Mouse (Mus musculus): Measurements from ENCODE around the gene Ugt1a6b. TPM values are rescaled to one million over a fixed set of nuclear protein-coding genes. Genes with fewer than 3 reads are reported as not detected.

The Ugt1a6b gene
- polyA plus RNA-seq, 2 experiments from 2014 or later, result not detected

- ATAC-seq, result no peak
These were observed 142.8 kb downstream of the Ugt1a6b start for GRCm38 (mm10) chr1:88245881-88246280.

GRCm38 (mm10) chr1:88246386-88246785 lies 143.3 kb downstream of the Ugt1a6b start:
- ATAC-seq, result no peak

GRCm38 (mm10) chr1:88247660-88248059 lies 144.6 kb downstream of the Ugt1a6b start:
- no peak for ATAC-seq

- ATAC-seq, result no peak
These were observed 145.6 kb downstream of the Ugt1a6b start for GRCm38 (mm10) chr1:88248658-88249057.

- ATAC-seq, result no peak
These were observed 146.5 kb downstream of the Ugt1a6b start for GRCm38 (mm10) chr1:88249596-88249995.

GRCm38 (mm10) chr1:88250023-88250422 lies 147.0 kb downstream of the Ugt1a6b start:
- ATAC-seq, result no peak

- ATAC-seq, result no peak
These were observed 150.1 kb downstream of the Ugt1a6b start for GRCm38 (mm10) chr1:88253106-88253505.

- ATAC-seq, result no peak
These were observed 150.5 kb downstream of the Ugt1a6b start for GRCm38 (mm10) chr1:88253540-88253939.

- ATAC-seq, result no peak
These were observed 151.9 kb downstream of the Ugt1a6b start for GRCm38 (mm10) chr1:88254793-88255465.

- no peak for ATAC-seq
These were observed 152.4 kb downstream of the Ugt1a6b start for GRCm38 (mm10) chr1:88255466-88255857.

GRCm38 (mm10) chr1:88255989-88256754 lies 153.1 kb downstream of the Ugt1a6b start:
- ATAC-seq, result no peak

GRCm38 (mm10) chr1:88256886-88257663 lies 154.0 kb downstream of the Ugt1a6b start:
- ATAC-seq, result no peak

GRCm38 (mm10) chr1:88257681-88258080 lies 154.6 kb downstream of the Ugt1a6b start:
- ATAC-seq, result no peak

- no peak for ATAC-seq
These were observed 155.3 kb downstream of the Ugt1a6b start for GRCm38 (mm10) chr1:88258361-88258760.

- ATAC-seq, result peak; percentile 22
These were observed 156.0 kb downstream of the Ugt1a6b start for GRCm38 (mm10) chr1:88258881-88259642.

GRCm38 (mm10) chr1:88259643-88260024 lies 156.6 kb downstream of the Ugt1a6b start:
- ATAC-seq, result no peak

- ATAC-seq, result no peak
These were observed 157.1 kb downstream of the Ugt1a6b start for GRCm38 (mm10) chr1:88260114-88260513.

GRCm38 (mm10) chr1:88260604-88261377 lies 157.7 kb downstream of the Ugt1a6b start:
- ATAC-seq, result no peak

GRCm38 (mm10) chr1:88261706-88262105 lies 158.7 kb downstream of the Ugt1a6b start:
- no peak for ATAC-seq

GRCm38 (mm10) chr1:88262255-88262654 lies 159.2 kb downstream of the Ugt1a6b start:
- ATAC-seq, result no peak

- ATAC-seq, result no peak
These were observed 159.9 kb downstream of the Ugt1a6b start for GRCm38 (mm10) chr1:88262961-88263360.

- ATAC-seq, result no peak
These were observed 160.7 kb downstream of the Ugt1a6b start for GRCm38 (mm10) chr1:88263778-88264177.

Measured in CD4-positive, CD25-positive, alpha-beta regulatory T cell, adult 4 months (primary cell).